Mouse (Mus musculus) right cerebral cortex, postnatal 10 days (tissue): Measurements from ENCODE around the gene Nr2c2.

Source experiments
- DNase-seq, 2 experiments: peaks; one replicate each; pipeline ENCODE4 v3.0.0; 2021; ENCODE audit warnings: low spot score in 2 of 2

Nr2c2 gene

GRCm38 (mm10) chr6:92126861-92127468 is 35.8 kb downstream of the Nr2c2 start:
- no peak for DNase-seq

- no peak for DNase-seq
These were observed 40.3 kb downstream of the Nr2c2 start for GRCm38 (mm10) chr6:92131456-92131855.

GRCm38 (mm10) chr6:92132021-92132911 is 41.1 kb downstream of the Nr2c2 start:
- no peak for DNase-seq

- DNase-seq = no peak
These were observed 42.4 kb downstream of the Nr2c2 start for GRCm38 (mm10) chr6:92133617-92134016.

- no peak for DNase-seq
These were observed 45.2 kb downstream of the Nr2c2 start for GRCm38 (mm10) chr6:92136356-92136755.

GRCm38 (mm10) chr6:92145881-92146280 is 54.7 kb downstream of the Nr2c2 start:
- no peak for DNase-seq

GRCm38 (mm10) chr6:92153774-92154173 is 62.6 kb downstream of the Nr2c2 start:
- DNase-seq = no peak

- DNase-seq = peak in 1 of 2 experiments; percentile 9
These were observed 67.6 kb downstream of the Nr2c2 start for GRCm38 (mm10) chr6:92158801-92159200.

GRCm38 (mm10) chr6:92162724-92163123 is 71.5 kb downstream of the Nr2c2 start:
- no peak for DNase-seq

- DNase-seq = no peak
These were observed 85.3 kb downstream of the Nr2c2 start for GRCm38 (mm10) chr6:92176450-92176849.

- peak; percentile 86 to 88 for DNase-seq
These were observed 92.5 kb downstream of the Nr2c2 start, which contains the start of gene Mrps25 for GRCm38 (mm10) chr6:92183621-92184131. TSS of gene Mrps25 (minus strand) at chr6:92184033.

GRCm38 (mm10) chr6:92184178-92184577 is 93.0 kb downstream of the Nr2c2 start:
- DNase-seq = no peak

- DNase-seq = no peak
These were observed 108.2 kb downstream of the Nr2c2 start for GRCm38 (mm10) chr6:92199414-92199813.

GRCm38 (mm10) chr6:92214055-92214772 is 123.0 kb downstream of the Nr2c2 start:
- peak; percentile 29 to 39 for DNase-seq

GRCm38 (mm10) chr6:92214773-92215449 is 123.7 kb downstream of the Nr2c2 start, which contains the start of gene Rbsn:
TSS of gene Rbsn (minus strand) at chr6:92214925.
- DNase-seq = peak; percentile 95

- peak; percentile 57 to 64 for DNase-seq
These were observed 128.3 kb downstream of the Nr2c2 start for GRCm38 (mm10) chr6:92219445-92219844.

- DNase-seq = no peak
These were observed 130.4 kb downstream of the Nr2c2 start for GRCm38 (mm10) chr6:92221604-92222003.

- no peak for DNase-seq
These were observed 130.8 kb downstream of the Nr2c2 start for GRCm38 (mm10) chr6:92222021-92222420.
